Mouse (Mus musculus): ENCODE data around the gene Rasl11a. TPM values are rescaled to one million over a fixed set of nuclear protein-coding genes. Genes with fewer than 3 reads are reported as not detected.

Gene Rasl11a
- total and polyA plus RNA-seq, 3 experiments = 0.25 to 0.42 TPM; not detected in 1

DNA sequence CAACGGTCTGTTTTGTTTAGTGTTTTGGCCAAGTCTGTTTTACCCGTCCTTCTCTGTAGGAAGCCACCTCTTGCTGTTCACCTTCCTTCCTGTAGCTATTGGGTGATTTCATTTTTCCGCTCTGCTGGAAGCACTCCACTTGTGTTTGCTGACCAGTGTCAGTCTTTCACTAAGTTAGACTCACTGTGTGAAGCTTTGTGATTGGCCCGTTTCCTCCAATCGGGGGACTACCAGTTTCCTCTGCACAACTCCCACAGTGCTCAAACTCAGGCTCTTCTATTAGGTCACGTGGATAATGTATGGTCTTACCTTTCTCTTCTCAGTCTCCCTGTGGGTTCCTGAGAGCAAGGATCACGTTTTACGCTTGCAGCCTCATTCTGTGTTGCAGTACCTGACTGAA, 15.3 kb upstream of the Rasl11a start:
- H3K4me2 ChIP-seq (ENCODE audit: insufficient read depth, low read depth, poor library complexity, severe bottlenecking) = peak overlapping the region; percentile 73
- peak overlapping the region; percentile 70 for H3K9ac ChIP-seq (ENCODE audit: insufficient read depth, low read depth)
- in situ Hi-C loops (cut with MboI; ENCODE audit: low pct_ligation_motif_present, low pct_unique_long_range_greater_than_20kb, low sequenced_read_pairs) = no loop called here
- peaks cover 6 to 9% of the 10 kb centered on the region in 2 experiments for H3K36me3 ChIP-seq (replicated peaks in 1 of 2; ENCODE audit: control insufficient read depth in 1 of 2, insufficient read depth in 1 of 2, low read length in 1 of 2)
- H3K27ac ChIP-seq (ENCODE audit: insufficient read depth, low read depth) = peak overlapping the region; percentile 47
- no peaks in the 10 kb centered on the region for H3K27me3 ChIP-seq (replicated peaks)
- dilution Hi-C loops (cut with MboI; ENCODE audit: extremely low pct_ligation_motif_present, extremely low pct_unique_long_range_greater_than_20kb, low sequenced_read_pairs) = no loop called here
- peak overlapping the region; percentile 51 to 56 (median 54) for H3K4me3 ChIP-seq (replicated peaks in 1 of 3; ENCODE audit: low read depth in 2 of 3, low read length in 2 of 3, poor library complexity in 1 of 3)
- H3K9me3 ChIP-seq (replicated peaks; ENCODE audit: low read length) = no peaks in the 10 kb centered on the region
- TF ChIP-seq RAD21 (IDR thresholded peaks at IDR 0.05; ENCODE audit: low read depth, low read length) (no peak), POLR2A (IDR thresholded peaks at IDR 0.05; ENCODE audit: low read depth, low read length) (peak; percentile 74), ZNF384 (IDR thresholded peaks at IDR 0.05; ENCODE audit: low read depth, low read length) (no peak), ZMIZ1 (IDR thresholded peaks at IDR 0.05; ENCODE audit: low read depth, low read length) (no peak; the same call in 1 of the 2 replicates), HCFC1 (IDR thresholded peaks at IDR 0.05; ENCODE audit: low read depth, low read length) (no peak), PAX5 (IDR thresholded peaks at IDR 0.05; ENCODE audit: low read length) (no peak), GABPA (IDR thresholded peaks at IDR 0.05; ENCODE audit: insufficient replicate concordance, low read depth, low read length) (no peak), ZC3H11A (IDR thresholded peaks at IDR 0.05; ENCODE audit: low read depth, low read length) (no peak), KAT2A (IDR thresholded peaks at IDR 0.05; ENCODE audit: insufficient replicate concordance, low read length) (no peak), BHLHE40 (IDR thresholded peaks at IDR 0.05; ENCODE audit: low read depth, low read length) (peak; percentile 91), CHD2 (IDR thresholded peaks at IDR 0.05; ENCODE audit: low read length) (no peak), CHD1 (IDR thresholded peaks at IDR 0.05; ENCODE audit: low read depth, low read length) (no peak), MYC (IDR thresholded peaks at IDR 0.05; ENCODE audit: low read depth, low read length) (peak; percentile 85; the same call in 1 of the 2 replicates), USF1 (IDR thresholded peaks at IDR 0.05; ENCODE audit: low read depth, low read length) (peak; percentile 70), TBP (conservative IDR thresholded peaks at IDR 0.05; ENCODE audit: low read depth, low read length) (peak; percentile 88), CTCF (conservative IDR thresholded peaks at IDR 0.05 in 1 of 2, IDR thresholded peaks at IDR 0.05 in 1 of 2; ENCODE audit: low read depth in 2 of 2, low read length in 2 of 2) (no peak), MAX (IDR thresholded peaks at IDR 0.05; ENCODE audit: low read length) (no peak; the same call in 1 of the 2 replicates), EP300 (IDR thresholded peaks at IDR 0.05; ENCODE audit: low read length) (no peak), UBTF (IDR thresholded peaks at IDR 0.05; ENCODE audit: low read depth, low read length) (no peak), MAFK (IDR thresholded peaks at IDR 0.05; ENCODE audit: insufficient replicate concordance, low read length) (no peak), RCOR1 (conservative IDR thresholded peaks at IDR 0.05; ENCODE audit: low read depth, low read length) (no peak), TCF12 (IDR thresholded peaks at IDR 0.05; ENCODE audit: low read depth, low read length) (peak; percentile 72), JUND (conservative IDR thresholded peaks at IDR 0.05; ENCODE audit: low read depth, low read length) (no peak), ETS1 (conservative IDR thresholded peaks at IDR 0.05; ENCODE audit: low read depth, low read length) (no peak; the same call in 1 of the 2 replicates), MXI1 (IDR thresholded peaks at IDR 0.05; ENCODE audit: low read depth, low read length) (no peak; the same call in 1 of the 2 replicates), NRF1 (IDR thresholded peaks at IDR 0.05; ENCODE audit: low read depth, low read length) (no peak), MEF2A (IDR thresholded peaks at IDR 0.05; ENCODE audit: borderline replicate concordance, low read depth, low read length) (no peak), NELFE (IDR thresholded peaks at IDR 0.05; ENCODE audit: low read depth, low read length) (peak; percentile 66), JUN (IDR thresholded peaks at IDR 0.05; ENCODE audit: insufficient read depth, low read depth, low read length) (peak; percentile 18; the same call in 1 of the 2 replicates), ZKSCAN1 (IDR thresholded peaks at IDR 0.05; ENCODE audit: borderline replicate concordance, low read depth, low read length) (no peak), POLR2AphosphoS2 (IDR thresholded peaks at IDR 0.05; ENCODE audit: low read depth, low read length) (no peak), ELF1 (IDR thresholded peaks at IDR 0.05; ENCODE audit: low read depth, low read length) (peak; percentile 53), SIN3A (IDR thresholded peaks at IDR 0.05; ENCODE audit: low read length) (no peak), USF2 (conservative IDR thresholded peaks at IDR 0.05; ENCODE audit: low read depth, low read length) (peak; percentile 75), SMC3 (IDR thresholded peaks at IDR 0.05; ENCODE audit: low read depth, low read length) (no peak), IRF4 (IDR thresholded peaks at IDR 0.05; ENCODE audit: low read depth, low read length) (no peak), MAZ (IDR thresholded peaks at IDR 0.05; ENCODE audit: low read depth, low read length) (no peak), E2F4 (IDR thresholded peaks at IDR 0.05; ENCODE audit: insufficient replicate concordance, low read depth, low read length) (no peak)
- H3K79me2 ChIP-seq (replicated peaks; ENCODE audit: control insufficient read depth, extremely low read depth, insufficient read depth, poor library complexity, severe bottlenecking) = peaks cover 15% of the 10 kb centered on the region
- DNase-seq (ENCODE audit: extremely low read depth) = peak; percentile 78
- peaks cover 0 to 21% of the 10 kb centered on the region in 2 experiments; a peak in 2 of 4 replicates for H3K4me1 ChIP-seq (ENCODE audit: control insufficient read depth in 1 of 2, insufficient read depth in 2 of 2)

Measured in CH12.LX (cell line).